24 mouse cellular contexts compared by ENCODE assay signal in the genomic region with DNA sequence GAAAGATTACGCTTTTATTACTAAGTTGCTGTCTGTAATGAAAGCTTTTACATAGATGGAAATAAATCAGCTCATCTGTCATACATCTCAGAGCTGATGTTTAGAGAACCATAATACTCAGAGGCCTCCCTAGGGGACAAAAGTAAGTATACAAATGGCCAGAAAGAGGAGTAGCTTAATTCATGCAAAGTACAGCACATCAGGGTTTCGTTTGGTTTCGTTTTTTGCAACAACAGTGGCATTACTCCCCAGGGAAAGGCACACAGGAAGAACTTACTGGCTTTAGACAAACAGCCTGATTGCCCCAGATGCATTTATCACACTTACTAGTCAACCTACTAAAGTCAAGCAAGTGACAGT. TPM values are rescaled to one million over a fixed set of nuclear protein-coding genes. Genes with fewer than 3 reads are reported as not detected.
DNase-seq lines count a peak whose midpoint lies in the region; TF ChIP-seq lines count a peak whose summit lies in the region.
"Had no signal": no experiment of that assay in that cellular context is flagged by ENCODE, and none has a peak within 500 bp of the region (broad histone marks: within the 10 kb centered on the region; RNA-seq: fewer than 3 reads in every experiment).

No protein-coding gene starts in this region.

- H3K27me3 ChIP-seq in liver, adult 2 months (ENCODE audit: control insufficient read depth, insufficient read depth, low read length), result no peaks in the 10 kb centered on the region
- H3K27me3 ChIP-seq in splenic B cell, adult 2 months (ENCODE audit: control insufficient read depth, insufficient read depth, low read length, poor library complexity, severe bottlenecking), result no peaks in the 10 kb centered on the region
- H3K27me3 ChIP-seq: embryonic facial prominence, embryonic 12.5 days; forebrain, embryonic 12.5 days; heart, embryonic 15.5 days; hindbrain, embryonic 13.5 days had no signal

- no peak for TF ChIP-seq CTCF in liver, adult 2 months (IDR thresholded peaks at IDR 0.05; ENCODE audit: low read depth, low read length)

- H3K27ac ChIP-seq in liver, adult 2 months (replicated peaks; ENCODE audit: insufficient read depth, low read depth, low read length), result peak overlapping the region; percentile 33
- peak overlapping the region; percentile 73 for H3K27ac ChIP-seq in macrophage
- H3K27ac ChIP-seq: embryonic facial prominence, embryonic 12.5 days; forebrain, embryonic 12.5 days; heart, adult 2 months; heart, embryonic 15.5 days; hindbrain, embryonic 13.5 days; hindbrain, postnatal 0 days had no signal

- H3K79me2 ChIP-seq in liver, adult 2 months (ENCODE audit: control insufficient read depth, insufficient read depth, low read length), result no peaks in the 10 kb centered on the region
- no peaks in the 10 kb centered on the region for H3K79me2 ChIP-seq in macrophage (ENCODE audit: inconsistent target)

- H3K4me1 ChIP-seq in liver, adult 2 months (ENCODE audit: control insufficient read depth, insufficient read depth, low read length), result no peaks in the 10 kb centered on the region
- H3K4me1 ChIP-seq: embryonic facial prominence, embryonic 12.5 days; forebrain, embryonic 12.5 days; heart, embryonic 15.5 days; hindbrain, embryonic 13.5 days had no signal

- peak overlapping the region; percentile 45 for H3K9ac ChIP-seq in liver, adult 2 months (ENCODE audit: low read depth, low read length)
- H3K9ac ChIP-seq: embryonic facial prominence, embryonic 12.5 days; forebrain, embryonic 12.5 days; heart, embryonic 15.5 days; hindbrain, embryonic 13.5 days had no signal

- DNase-seq in liver, adult 2 months (ENCODE audit: extremely low read depth, low read depth, low spot score), result peak; percentile 63
- no peak for DNase-seq in liver
- DNase-seq in spleen, postnatal 36 days (ENCODE audit: low spot score in 2 of 2), result peak; percentile 50 to 72
- DNase-seq in spleen, adult 18-20 months, result no peak
- DNase-seq in splenic B cell, adult 2 months (ENCODE audit: low read depth, low spot score), result peak; percentile 79
- DNase-seq in kidney, postnatal 4 days, result no peak
- DNase-seq in cerebellum, adult 11 months, result no peak
- DNase-seq: adrenal gland, adult 2 months; adrenal gland, postnatal 25 days; cerebellum, adult 9-10 months; cerebellum, postnatal 36 days; gastrocnemius, postnatal 10 days; heart, adult 2 months; heart, postnatal 14 days had no signal

- TF ChIP-seq POLR2A in liver, adult 2 months (IDR thresholded peaks at IDR 0.05; ENCODE audit: extremely low read depth, insufficient read depth, low read length), result no peak

- peak overlapping the region; percentile 62 for H3K4me3 ChIP-seq in liver, adult 2 months (ENCODE audit: insufficient read depth, low read depth, low read length)
- H3K4me3 ChIP-seq in macrophage (ENCODE audit: inconsistent target), result no peak overlapping the region
- H3K4me3 ChIP-seq: embryonic facial prominence, embryonic 12.5 days; forebrain, embryonic 12.5 days; heart, adult 2 months; heart, embryonic 15.5 days; hindbrain, embryonic 13.5 days had no signal

- 24% methylated on average over 3 of the region's 3 CpGs for WGBS in liver, adult 2 months
- 49% methylated on average over 3 of the region's 3 CpGs for WGBS in macrophage (ENCODE audit: missing documents)

- H3K36me3 ChIP-seq in liver, adult 2 months (ENCODE audit: control insufficient read depth, insufficient read depth, low read length), result peaks cover 2% of the 10 kb centered on the region; the same call in 1 of the 2 replicates
- no peaks in the 10 kb centered on the region for H3K36me3 ChIP-seq in macrophage (ENCODE audit: inconsistent target)
- H3K36me3 ChIP-seq in splenic B cell, adult 2 months (ENCODE audit: control insufficient read depth, insufficient read depth, low read length, poor library complexity, severe bottlenecking), result no peaks in the 10 kb centered on the region
- H3K36me3 ChIP-seq: embryonic facial prominence, embryonic 12.5 days; forebrain, embryonic 12.5 days; heart, embryonic 15.5 days; hindbrain, embryonic 13.5 days had no signal

RNA-seq across cellular contexts. Expression of a gene that starts 0.8 kb away (rescaled TPM):
- total RNA-seq in liver, adult 2 months (2014; rRNA removed), result 114 and 168 TPM in 2 replicates
- polyA plus RNA-seq in liver, adult 2 months (2012; rRNA removed), result 24.5 and 30.2 TPM in 2 replicates
- total RNA-seq in macrophage (2018; cell fraction: chromatin; rRNA removed), result under 1 TPM in 4 of 26 experiments, not detected in 22; 0.19 to 0.34 (median 0.31) TPM
- under 1 TPM; 0.16 to 0.83 (median 0.30) TPM for total RNA-seq in macrophage (2018; cell fraction: cytosol; rRNA removed)
- total RNA-seq in macrophage (2018; cell fraction: nucleus; rRNA removed), result under 1 TPM in 19 of 26 experiments, not detected in 7; 0.18 to 0.87 (median 0.35) TPM
- 0.20 to 0.37 TPM in 2 of 3 replicates, not detected in the other for polyA plus RNA-seq in macrophage (2018)
- total RNA-seq: adrenal gland, postnatal 25 days; ES-E14; gastrocnemius, postnatal 10 days; heart, adult 2 months; heart, postnatal 14 days; hematopoietic stem cell, adult 5-6 weeks; hindbrain, postnatal 0 days had no signal
- polyA plus RNA-seq: adrenal gland, adult 2 months; embryonic facial prominence, embryonic 12.5 days; forebrain, embryonic 12.5 days; forebrain, embryonic 16.5 days; heart, adult 2 months; heart, embryonic 11.5 days; heart, embryonic 15.5 days; hindbrain, embryonic 13.5 days; hindbrain, postnatal 0 days had no signal

Comparison
In these comparisons a context has a peak if more than half of its experiments do, and no peak if none do; other contexts are left out.
1. DNase-seq: peak in liver, adult 2 months (single experiment), spleen, postnatal 36 days (2 of 2) and splenic B cell, adult 2 months (single experiment); none in liver (single experiment), spleen, adult 18-20 months (0 of 2), kidney, postnatal 4 days (0 of 2) and cerebellum, adult 11 months (single experiment).
2. RNA of a gene that starts 0.8 kb away (polyA plus RNA-seq): 24.5 to 30.2 TPM in liver, adult 2 months; 0.20 to 0.37 TPM in macrophage; every median in the first group is over 10 times any median in the second.